Mouse (Mus musculus): ENCODE results near the gene Commd4.

DNA sequence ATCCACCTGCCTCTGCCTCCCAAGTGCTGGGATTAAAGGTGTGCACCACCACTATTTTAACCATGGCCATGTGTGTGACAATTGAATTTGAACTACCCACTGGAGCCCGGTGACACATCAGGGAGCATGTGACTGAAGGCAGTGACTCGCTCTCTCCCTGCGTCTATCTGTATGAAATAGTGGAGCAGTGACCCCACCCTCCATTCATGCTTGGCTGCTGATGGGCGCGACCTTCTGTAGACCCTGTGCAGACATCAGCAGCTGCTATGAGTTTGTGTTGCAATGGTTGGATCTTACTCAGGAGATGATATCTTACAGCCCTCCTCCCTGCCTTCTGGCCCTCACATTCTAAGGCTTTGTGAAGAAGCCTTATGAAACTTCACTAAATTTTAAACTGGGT is 10.3 kb upstream of the Commd4 start:
- TF ChIP-seq CTCF (IDR thresholded peaks at IDR 0.05; ENCODE audit: control insufficient read depth, insufficient read depth, insufficient replicate concordance, low read depth, low read length) (no peak), POLR2A (IDR thresholded peaks at IDR 0.05; ENCODE audit: control insufficient read depth, low read depth, low read length) (no peak)
